Mouse (Mus musculus) megakaryocyte, embryonic 14.5 days (primary cell): ENCODE measurements around the gene Vmn1r196. TPM values are rescaled to one million over a fixed set of nuclear protein-coding genes. Genes with fewer than 3 reads are reported as not detected.
"Not testable (repeated sequence)": the region's sequence is repeated elsewhere in the genome, so short reads cannot be mapped to it uniquely, and the experiment has no call there.

Experiments
- H3K27me3 ChIP-seq: replicated peaks from 2 replicates; pipeline ENCODE3; 2012; ENCODE audit warnings: inconsistent platforms
- H3K36me3 ChIP-seq: replicated peaks from 2 replicates; pipeline ENCODE3; 2012; ENCODE audit warnings: low read length, inconsistent platforms, mixed read lengths
- H3K4me1 ChIP-seq: 2 replicates; pipeline ENCODE4 v1.6.1; 2012; ENCODE audit warnings: inconsistent platforms
- H3K4me3 ChIP-seq: replicated peaks from 2 replicates; pipeline ENCODE3; 2012; ENCODE audit warnings: moderate library complexity, mild to moderate bottlenecking, inconsistent platforms
- H3K9me3 ChIP-seq: 2 replicates; pipeline ENCODE4 v1.6.1; 2012; ENCODE audit warnings: inconsistent platforms
- FLI1 ChIP-seq: IDR thresholded peaks from 2 replicates; pipeline ENCODE4 v1.6.1; 2012; ENCODE audit warnings: low read length, inconsistent platforms, mixed read lengths
- GATA1 ChIP-seq: IDR thresholded peaks from 3 replicates; pipeline ENCODE4 v1.6.1; 2012; ENCODE audit warnings: mixed read lengths, low read length, inconsistent platforms, borderline replicate concordance
- polyA plus RNA-seq: library from polyadenylated mRNA; stranded (reverse); fragments of >175 nt; gene quantifications from 2 replicates; pipeline ENCODE4 v1.2.3, GENCODE M21; 2012; ENCODE audit warnings: low replicate concordance; ENCODE audit not compliant: insufficient read depth

Vmn1r196 gene
- polyA plus RNA-seq, result 0.42 TPM in 1 of 2 replicates, not detected in the other

GRCm38 (mm10) chr13:22289620-22290019, at the start of gene Vmn1r196:
Vmn1r196 (plus strand) TSS chr13:22289920.
- TF ChIP-seq FLI1 (no peak), GATA1 (no peak)
- H3K9me3 ChIP-seq, result peaks cover 3% of the 10 kb centered on the region; the same call in 1 of the 2 replicates
- no peaks in the 10 kb centered on the region for H3K4me1 ChIP-seq
- no peaks in the 10 kb centered on the region for H3K36me3 ChIP-seq
- no peaks in the 10 kb centered on the region for H3K27me3 ChIP-seq
- no peak within 1 kb of the TSS for H3K4me3 ChIP-seq

GRCm38 (mm10) chr13:22243915-22244314, 45.8 kb upstream of the Vmn1r196 start, which contains the start of gene Vmn1r194:
Vmn1r194 (plus strand) TSS chr13:22244215.
- Histone ChIP-seq H3K4me3 (no peak within 1 kb of the TSS), H3K9me3 (no peaks in the 10 kb centered on the region), H3K4me1 (no peaks in the 10 kb centered on the region), H3K36me3 (no peaks in the 10 kb centered on the region), H3K27me3 (no peaks in the 10 kb centered on the region)
- TF ChIP-seq FLI1, result no peak
- no peak for TF ChIP-seq GATA1

GRCm38 (mm10) chr13:22270222-22270621, 19.5 kb upstream of the Vmn1r196 start, which contains the start of gene Vmn1r195:
Vmn1r195 (plus strand) TSS chr13:22270522.
- H3K4me1 ChIP-seq, H3K27me3 ChIP-seq, H3K9me3 ChIP-seq, H3K4me3 ChIP-seq, H3K36me3 ChIP-seq: not testable (repeated sequence)

GRCm38 (mm10) chr13:22271721-22272120, 18.0 kb upstream of the Vmn1r196 start:
- H3K9me3 ChIP-seq, result no peaks in the 10 kb centered on the region; the same call in 1 of the 2 replicates
- H3K27me3 ChIP-seq, result no peaks in the 10 kb centered on the region
- H3K4me3 ChIP-seq, result no peak overlapping the region
- H3K36me3 ChIP-seq, result no peaks in the 10 kb centered on the region
- no peaks in the 10 kb centered on the region; the same call in 1 of the 2 replicates for H3K4me1 ChIP-seq
- TF ChIP-seq GATA1 (no peak), FLI1 (no peak)

- Histone ChIP-seq H3K27me3 (no peaks in the 10 kb centered on the region), H3K4me3 (no peak overlapping the region), H3K9me3 (peaks cover 3% of the 10 kb centered on the region; the same call in 1 of the 2 replicates), H3K36me3 (no peaks in the 10 kb centered on the region), H3K4me1 (no peaks in the 10 kb centered on the region)
- TF ChIP-seq FLI1 (no peak), GATA1 (no peak)
These were observed 5.1 kb upstream of the Vmn1r196 start for GRCm38 (mm10) chr13:22284578-22284977.

- H3K9me3 ChIP-seq, result peaks cover 25% of the 10 kb centered on the region
- H3K36me3 ChIP-seq, H3K4me3 ChIP-seq, H3K4me1 ChIP-seq, H3K27me3 ChIP-seq: not testable (repeated sequence)
These were observed 18.4 kb downstream of the Vmn1r196 start for GRCm38 (mm10) chr13:22308075-22308474.

- Histone ChIP-seq H3K9me3 (peaks cover 24% of the 10 kb centered on the region), H3K4me3 (no peak overlapping the region), H3K4me1 (no peaks in the 10 kb centered on the region), H3K36me3 (no peaks in the 10 kb centered on the region), H3K27me3 (no peaks in the 10 kb centered on the region)
- TF ChIP-seq GATA1, result no peak
- no peak for TF ChIP-seq FLI1
These were observed 25.6 kb downstream of the Vmn1r196 start for GRCm38 (mm10) chr13:22315361-22315760.

- peaks cover 18% of the 10 kb centered on the region for H3K9me3 ChIP-seq
- H3K27me3 ChIP-seq, result no peaks in the 10 kb centered on the region
- no peaks in the 10 kb centered on the region for H3K36me3 ChIP-seq
- H3K4me3 ChIP-seq, result no peak overlapping the region
- H3K4me1 ChIP-seq, result no peaks in the 10 kb centered on the region
- no peak for TF ChIP-seq FLI1
- no peak for TF ChIP-seq GATA1
These were observed 27.6 kb downstream of the Vmn1r196 start for GRCm38 (mm10) chr13:22317366-22317765.

GRCm38 (mm10) chr13:22320091-22320490, 30.4 kb downstream of the Vmn1r196 start:
- no peaks in the 10 kb centered on the region for H3K36me3 ChIP-seq
- TF ChIP-seq FLI1 (no peak), GATA1 (no peak)

GRCm38 (mm10) chr13:22324289-22324688, 34.6 kb downstream of the Vmn1r196 start, which contains the start of gene Vmn1r197:
Vmn1r197 (plus strand) TSS chr13:22324589.
- Histone ChIP-seq H3K4me1 (no peaks in the 10 kb centered on the region), H3K4me3 (no peak within 1 kb of the TSS), H3K27me3 (no peaks in the 10 kb centered on the region), H3K9me3 (no peaks in the 10 kb centered on the region), H3K36me3 (no peaks in the 10 kb centered on the region)
- TF ChIP-seq FLI1, result no peak
- TF ChIP-seq GATA1, result no peak

More at GRCm38 (mm10) chr13:22320091-22320490, 30.4 kb downstream of the Vmn1r196 start:
- Histone ChIP-seq H3K9me3 (peaks cover 4% of the 10 kb centered on the region; the same call in 1 of the 2 replicates), H3K27me3 (no peaks in the 10 kb centered on the region), H3K4me1 (no peaks in the 10 kb centered on the region), H3K4me3 (no peak overlapping the region)

GRCm38 (mm10) chr13:22333269-22333668, 43.5 kb downstream of the Vmn1r196 start:
- Histone ChIP-seq H3K4me1 (no peaks in the 10 kb centered on the region), H3K27me3 (no peaks in the 10 kb centered on the region), H3K36me3 (no peaks in the 10 kb centered on the region), H3K9me3 (no peaks in the 10 kb centered on the region), H3K4me3 (no peak overlapping the region)
- TF ChIP-seq GATA1 (no peak), FLI1 (no peak)
